Mouse (Mus musculus) naive thymus-derived CD4-positive, alpha-beta T cell, adult 2 months (primary cell): ENCODE measurements around the gene Irf2.
A peak's percentile ranks its signal among the peaks of the same experiment; 100 is the strongest.

Source experiments
- DNase-seq: peaks from one replicate; pipeline ENCODE4 v3.0.0-alpha.2; 2011; ENCODE audit warnings: low read depth

Gene Irf2

GRCm38 (mm10) chr8:46843855-46844254 lies 104.3 kb downstream of the Irf2 start:
- DNase-seq: no peak

- no peak for DNase-seq
Measured at GRCm38 (mm10) chr8:46844371-46844973, 104.9 kb downstream of the Irf2 start.

- DNase-seq: peak; percentile 85
Measured at GRCm38 (mm10) chr8:46844974-46845774, 105.6 kb downstream of the Irf2 start.

- DNase-seq: no peak
Measured at GRCm38 (mm10) chr8:46845891-46846290, 106.4 kb downstream of the Irf2 start.

GRCm38 (mm10) chr8:46846893-46847292 lies 107.4 kb downstream of the Irf2 start:
- DNase-seq: no peak

GRCm38 (mm10) chr8:46848011-46848641 lies 108.6 kb downstream of the Irf2 start:
- no peak for DNase-seq

- no peak for DNase-seq
Measured at GRCm38 (mm10) chr8:46848931-46849330, 109.4 kb downstream of the Irf2 start.

GRCm38 (mm10) chr8:46849458-46849857 lies 109.9 kb downstream of the Irf2 start:
- DNase-seq: no peak

- no peak for DNase-seq
Measured at GRCm38 (mm10) chr8:46850258-46850897, 110.8 kb downstream of the Irf2 start.

GRCm38 (mm10) chr8:46851560-46851959 lies 112.0 kb downstream of the Irf2 start:
- peak; percentile 34 for DNase-seq

GRCm38 (mm10) chr8:46852377-46852776 lies 112.8 kb downstream of the Irf2 start:
- peak; percentile 43 for DNase-seq

- DNase-seq: peak; percentile 73
Measured at GRCm38 (mm10) chr8:46859164-46859846, 119.8 kb downstream of the Irf2 start.

GRCm38 (mm10) chr8:46859847-46860167 lies 120.3 kb downstream of the Irf2 start:
- no peak for DNase-seq

- DNase-seq: no peak
Measured at GRCm38 (mm10) chr8:46862508-46862907, 123.0 kb downstream of the Irf2 start.

GRCm38 (mm10) chr8:46865428-46865827 lies 125.9 kb downstream of the Irf2 start:
- no peak for DNase-seq

- no peak for DNase-seq
Measured at GRCm38 (mm10) chr8:46867440-46867839, 127.9 kb downstream of the Irf2 start.

- no peak for DNase-seq
Measured at GRCm38 (mm10) chr8:46868346-46869065, 129.0 kb downstream of the Irf2 start.

- no peak for DNase-seq
Measured at GRCm38 (mm10) chr8:46869521-46869925, 130.0 kb downstream of the Irf2 start.

- DNase-seq: no peak
Measured at GRCm38 (mm10) chr8:46871086-46871485, 131.6 kb downstream of the Irf2 start.

GRCm38 (mm10) chr8:46875615-46876293 lies 136.2 kb downstream of the Irf2 start:
- no peak for DNase-seq

- DNase-seq: no peak
Measured at GRCm38 (mm10) chr8:46881348-46881747, 141.8 kb downstream of the Irf2 start.
